ENCODE assay signal across 9 mouse cellular contexts in genomic region chr12:85286941-85287340, GRCm38 (mm10). TPM values are rescaled to one million over a fixed set of nuclear protein-coding genes. Genes with fewer than 3 reads are reported as not detected.
A peak's percentile ranks its signal among the peaks of the same experiment; 100 is the strongest.
DNase-seq lines count a peak whose midpoint lies in the region; ATAC-seq and TF ChIP-seq lines count a peak whose summit lies in the region.
"Had no signal": no experiment of that assay in that cellular context is flagged by ENCODE, and none has a peak within 500 bp of the region (broad histone marks: within the 10 kb centered on the region; RNA-seq: fewer than 3 reads in every experiment).

No protein-coding gene starts in this region.

- H3K27ac ChIP-seq in kidney, adult 2 months (ENCODE audit: insufficient read depth, low read depth, low read length): no peak overlapping the region
- no peak overlapping the region for H3K27ac ChIP-seq in kidney, embryonic 15.5 days
- H3K27ac ChIP-seq: heart, embryonic 13.5 days had no signal

- H3K4me1 ChIP-seq in kidney, adult 2 months (ENCODE audit: control insufficient read depth, insufficient read depth, low read length): peaks cover 11% of the 10 kb centered on the region; the same call in 1 of the 2 replicates
- peaks cover 28% of the 10 kb centered on the region for H3K4me1 ChIP-seq in kidney, embryonic 15.5 days

- no peak overlapping the region for H3K4me3 ChIP-seq in kidney, adult 2 months (ENCODE audit: insufficient read depth, low read depth, low read length)
- no peak overlapping the region for H3K4me3 ChIP-seq in kidney, embryonic 15.5 days (replicated peaks)
- H3K4me3 ChIP-seq: heart, embryonic 13.5 days had no signal

- no peak for TF ChIP-seq POLR2A in kidney, adult 2 months (IDR thresholded peaks at IDR 0.05; ENCODE audit: low read depth, low read length)

- WGBS in kidney, adult 2 months: 30% methylated on average over 4 of the region's 5 CpGs
- 23% methylated on average over 2 of the region's 5 CpGs for WGBS in kidney, embryonic 15.5 days

- H3K27me3 ChIP-seq in kidney, adult 2 months (replicated peaks; ENCODE audit: control insufficient read depth, insufficient read depth, low read length): no peaks in the 10 kb centered on the region
- peaks cover 4% of the 10 kb centered on the region; the same call in 1 of the 2 replicates for H3K27me3 ChIP-seq in kidney, embryonic 15.5 days

- no peak overlapping the region for H3K4me2 ChIP-seq in kidney, embryonic 15.5 days

- H3K9me3 ChIP-seq in kidney, embryonic 15.5 days (replicated peaks): no peaks in the 10 kb centered on the region
- H3K9me3 ChIP-seq: heart, embryonic 13.5 days had no signal

- H3K36me3 ChIP-seq in kidney, adult 2 months (ENCODE audit: control insufficient read depth, insufficient read depth, low read length): no peaks in the 10 kb centered on the region
- no peaks in the 10 kb centered on the region for H3K36me3 ChIP-seq in kidney, embryonic 15.5 days
- H3K36me3 ChIP-seq: heart, embryonic 13.5 days had no signal

- ATAC-seq in kidney, embryonic 15.5 days (replicated peaks; ENCODE audit: low FRiP score): no peak
- peak; percentile 77 for ATAC-seq in megakaryocyte-erythroid progenitor cell, adult 5-6 weeks (replicated peaks; ENCODE audit: low FRiP score, low TSS enrichment, poor library complexity, severe bottlenecking)

- H3K9ac ChIP-seq in kidney, embryonic 15.5 days: no peak overlapping the region
- H3K9ac ChIP-seq: heart, embryonic 13.5 days had no signal

- TF ChIP-seq CTCF in kidney, adult 2 months (conservative IDR thresholded peaks at IDR 0.05; ENCODE audit: insufficient read depth, insufficient read length, low read depth, low read length): peak; percentile 58

- no peak for DNase-seq in kidney, adult 2 months
- DNase-seq in B cell, adult 2 months: peak; percentile 36 to 57
- peak; percentile 51 for DNase-seq in NIH3T3 (ENCODE audit: low read depth)
- DNase-seq in gastrocnemius, adult 18-20 months (ENCODE audit: low spot score): no peak
- DNase-seq in urinary bladder, postnatal 10 days (ENCODE audit: low spot score): no peak
- no peak for DNase-seq in cerebellum, adult 11-12 months

RNA-seq across cellular contexts. Expression of gene Acyp1, which starts 1.3 kb away (rescaled TPM):
- polyA plus RNA-seq in kidney, adult 2 months (2012; rRNA removed): 9.6 and 19.1 TPM in 2 replicates
- polyA plus RNA-seq in kidney, embryonic 15.5 days (2015; fragmentation: Nextera tagmentation; extraction: Ambion mirVana): 59.5 and 65.4 TPM in 2 replicates
- 92.9 and 101 TPM in 2 replicates for total RNA-seq in megakaryocyte-erythroid progenitor cell, adult 5-6 weeks (2014; fragmentation: Nextera tagmentation)
- total RNA-seq in megakaryocyte-erythroid progenitor cell, adult 5-6 weeks (2017): 33.1 and 110 TPM in 2 replicates
- total RNA-seq in gastrocnemius, adult 18-20 months (2021): 10 to 100 TPM; 47.9 to 54.1 TPM

RNA-seq across cellular contexts. Expression of gene Zc2hc1c, which starts 1.4 kb away (rescaled TPM):
- 2.8 and 3.2 TPM in 2 replicates for polyA plus RNA-seq in kidney, adult 2 months (2012; rRNA removed)
- polyA plus RNA-seq in kidney, embryonic 15.5 days (2015; fragmentation: Nextera tagmentation; extraction: Ambion mirVana): 2.8 and 3.4 TPM in 2 replicates
- 0.47 TPM in 1 of 2 replicates, not detected in the other for total RNA-seq in megakaryocyte-erythroid progenitor cell, adult 5-6 weeks (2014; fragmentation: Nextera tagmentation)
- total RNA-seq in megakaryocyte-erythroid progenitor cell, adult 5-6 weeks (2017): not detected in 2 replicates
- total RNA-seq in gastrocnemius, adult 18-20 months (2021): 1 to 10 TPM; 1.7 to 1.8 TPM

RNA-seq across cellular contexts. Expression of gene Mlh3, which starts 16.5 kb away (rescaled TPM):
- 8.1 and 9.6 TPM in 2 replicates for polyA plus RNA-seq in kidney, adult 2 months (2012; rRNA removed)
- 8.7 and 9.6 TPM in 2 replicates for polyA plus RNA-seq in kidney, embryonic 15.5 days (2015; fragmentation: Nextera tagmentation; extraction: Ambion mirVana)
- 11.1 and 13.9 TPM in 2 replicates for total RNA-seq in megakaryocyte-erythroid progenitor cell, adult 5-6 weeks (2014; fragmentation: Nextera tagmentation)
- 6.8 and 12.3 TPM in 2 replicates for total RNA-seq in megakaryocyte-erythroid progenitor cell, adult 5-6 weeks (2017)
- total RNA-seq in gastrocnemius, adult 18-20 months (2021): 10 to 100 TPM; 10.4 to 10.7 TPM

RNA-seq across cellular contexts. Expression of gene Nek9, which starts 52.2 kb away (rescaled TPM):
- 24.9 and 27.8 TPM in 2 replicates for polyA plus RNA-seq in kidney, adult 2 months (2012; rRNA removed)
- polyA plus RNA-seq in kidney, embryonic 15.5 days (2015; fragmentation: Nextera tagmentation; extraction: Ambion mirVana): 22.3 and 23.0 TPM in 2 replicates
- 23.8 and 29.5 TPM in 2 replicates for total RNA-seq in megakaryocyte-erythroid progenitor cell, adult 5-6 weeks (2014; fragmentation: Nextera tagmentation)
- total RNA-seq in megakaryocyte-erythroid progenitor cell, adult 5-6 weeks (2017): 21.9 and 23.5 TPM in 2 replicates
- 100 to 1,000 TPM; 107 to 116 TPM for total RNA-seq in gastrocnemius, adult 18-20 months (2021)

Comparison
In these comparisons a context has a peak if more than half of its experiments do, and no peak if none do; other contexts are left out.
1. DNase-seq: peak in B cell, adult 2 months (2 of 2) and NIH3T3 (single experiment); none in kidney, adult 2 months (single experiment), gastrocnemius, adult 18-20 months (single experiment), urinary bladder, postnatal 10 days (single experiment) and cerebellum, adult 11-12 months (single experiment).